Mouse (Mus musculus) forebrain, postnatal 0 days (tissue): ENCODE data around the gene Setdb2. TPM values are rescaled to one million over a fixed set of nuclear protein-coding genes. Genes with fewer than 3 reads are reported as not detected.

Experiments used
- ATAC-seq: fragments of 200-750 bp; cut with Nextera tagmentation; 2 replicates; pipeline ENCODE4 v1.8.0; 2017; ENCODE audit warnings: mild to moderate bottlenecking, moderate library complexity
- DNase-seq: peaks from one replicate; pipeline ENCODE4 v3.0.0-alpha.2; 2015
- H3K27ac ChIP-seq: fragments of 300-500 bp; sonication (generic); 2 replicates; pipeline ENCODE4 v1.5.1; 2014; ENCODE audit warnings: low read depth, mild to moderate bottlenecking, antibody characterized with exemption, low read length, moderate library complexity, mixed read lengths
- H3K27me3 ChIP-seq: fragments of 300-500 bp; sonication (generic); 2 replicates; pipeline ENCODE4 v1.6.1; 2014; ENCODE audit warnings: mild to moderate bottlenecking, low read length, mixed read lengths; ENCODE audit not compliant: insufficient read depth
- H3K36me3 ChIP-seq: fragments of 300-500 bp; sonication (generic); 2 replicates; pipeline ENCODE4 v1.6.1; 2014; ENCODE audit warnings: mild to moderate bottlenecking, moderate library complexity; ENCODE audit not compliant: insufficient read depth
- H3K4me1 ChIP-seq: fragments of 300-500 bp; sonication (generic); 2 replicates; pipeline ENCODE4 v1.6.1; 2014; ENCODE audit warnings: antibody characterized with exemption; ENCODE audit not compliant: insufficient read depth
- H3K4me2 ChIP-seq: fragments of 300-500 bp; sonication (generic); 2 replicates; pipeline ENCODE4 v1.6.1; 2014; ENCODE audit warnings: low read depth, mild to moderate bottlenecking, moderate library complexity
- H3K4me3 ChIP-seq: fragments of 300-500 bp; sonication (generic); 2 replicates; pipeline ENCODE4 v1.5.1; 2014; ENCODE audit warnings: low read depth, low read length, mixed read lengths
- H3K9ac ChIP-seq: fragments of 300-500 bp; sonication (generic); 2 replicates; pipeline ENCODE4 v1.6.1; 2014; ENCODE audit warnings: mild to moderate bottlenecking
- H3K9me3 ChIP-seq: fragments of 300-500 bp; sonication (generic); 2 replicates; pipeline ENCODE4 v1.6.1; 2016; ENCODE audit warnings: low read length
- CTCF ChIP-seq: sonication (generic); IDR thresholded peaks from 2 replicates; pipeline ENCODE4 v1.5.1; 2016; ENCODE audit warnings: antibody characterized with exemption, control low read depth, low read depth
- WGBS: fragments of 180-500 bp; shearing (Covaris S2); extraction: QIAGEN DNeasy Blood & Tissue Kit; methylation state at CpG from one replicate; pipeline ENCODE4 v1.1.7; 2014; 5-methylcytosine and 5-hydroxymethylcytosine counted together
- polyA plus RNA-seq: library from polyadenylated mRNA; unstranded; fragments of >200 nt; fragmentation: Nextera tagmentation; extraction: Ambion mirVana; gene quantifications from 2 replicates; pipeline ENCODE4 v1.2.1, GENCODE M21; 2015
- total RNA-seq: library from RNA; depleted of rRNA; stranded (reverse); fragments of >200 nt; gene quantifications from 2 replicates; pipeline ENCODE4 v1.2.3, GENCODE M21; 2014

The Setdb2 gene
- total and polyA plus RNA-seq, 2 experiments from 2014 or later = 5.2 to 7.9 TPM

GRCm38 (mm10) chr14:59445421-59445820, 4.7 kb upstream of the Setdb2 start:
- no peak overlapping the region for H3K4me2 ChIP-seq
- no peaks in the 10 kb centered on the region for H3K27me3 ChIP-seq
- DNase-seq = no peak
- H3K27ac ChIP-seq = no peak overlapping the region
- no peak overlapping the region for H3K9ac ChIP-seq
- H3K9me3 ChIP-seq = peaks cover 4% of the 10 kb centered on the region; the same call in 1 of the 2 replicates
- no peaks in the 10 kb centered on the region for H3K4me1 ChIP-seq
- no peaks in the 10 kb centered on the region for H3K36me3 ChIP-seq
- TF ChIP-seq CTCF = no peak
- WGBS = 66% methylated on average over 1 of the region's 1 CpGs
- no peak for ATAC-seq
- H3K4me3 ChIP-seq = no peak overlapping the region

- Histone ChIP-seq H3K9ac (peak overlapping the region; percentile 66), H3K4me1 (no peaks in the 10 kb centered on the region), H3K27me3 (no peaks in the 10 kb centered on the region), H3K9me3 (no peaks in the 10 kb centered on the region), H3K4me3 (peak overlapping the region; percentile 88), H3K27ac (no peak overlapping the region), H3K4me2 (peak overlapping the region; percentile 77), H3K36me3 (no peaks in the 10 kb centered on the region)
- ATAC-seq = no peak
- no peak for TF ChIP-seq CTCF
- DNase-seq = no peak
- WGBS = 9% methylated on average over 6 of the region's 6 CpGs
Observed at GRCm38 (mm10) chr14:59441472-59441805, 755 bp upstream of the Setdb2 start.

- no peak for ATAC-seq
- no peaks in the 10 kb centered on the region for H3K27me3 ChIP-seq
- no peaks in the 10 kb centered on the region for H3K36me3 ChIP-seq
- H3K4me2 ChIP-seq = peak overlapping the region; percentile 77
- H3K9ac ChIP-seq = peak overlapping the region; percentile 66
- H3K9me3 ChIP-seq = no peaks in the 10 kb centered on the region
- no peak for DNase-seq
- H3K27ac ChIP-seq = no peak overlapping the region
- H3K4me1 ChIP-seq = no peaks in the 10 kb centered on the region
- 20% methylated on average over 7 of the region's 7 CpGs for WGBS
- H3K4me3 ChIP-seq = peak overlapping the region; percentile 88
- no peak for TF ChIP-seq CTCF
Observed at GRCm38 (mm10) chr14:59440039-59440438, 645 bp downstream of the Setdb2 start.

- H3K27me3 ChIP-seq = no peaks in the 10 kb centered on the region
- no peaks in the 10 kb centered on the region for H3K4me1 ChIP-seq
- H3K27ac ChIP-seq = no peak overlapping the region
- no peaks in the 10 kb centered on the region for H3K9me3 ChIP-seq
- no peak overlapping the region for H3K9ac ChIP-seq
- no peak for TF ChIP-seq CTCF
- WGBS = 91% methylated on average over 2 of the region's 2 CpGs
- H3K4me2 ChIP-seq = no peak overlapping the region
- no peak for DNase-seq
- no peaks in the 10 kb centered on the region for H3K36me3 ChIP-seq
- no peak overlapping the region for H3K4me3 ChIP-seq
- no peak for ATAC-seq
Observed at GRCm38 (mm10) chr14:59438505-59438904, 2.2 kb downstream of the Setdb2 start.

GRCm38 (mm10) chr14:59437398-59437797, 3.3 kb downstream of the Setdb2 start:
- H3K27ac ChIP-seq = no peak overlapping the region
- H3K4me2 ChIP-seq = no peak overlapping the region
- no peak overlapping the region for H3K4me3 ChIP-seq
- H3K36me3 ChIP-seq = no peaks in the 10 kb centered on the region
- H3K9ac ChIP-seq = no peak overlapping the region
- WGBS = 73% methylated on average over 3 of the region's 3 CpGs
- H3K4me1 ChIP-seq = no peaks in the 10 kb centered on the region
- ATAC-seq = no peak
- no peak for TF ChIP-seq CTCF
- H3K27me3 ChIP-seq = no peaks in the 10 kb centered on the region
- no peaks in the 10 kb centered on the region for H3K9me3 ChIP-seq
- no peak for DNase-seq

GRCm38 (mm10) chr14:59435206-59435605, 5.5 kb downstream of the Setdb2 start:
- H3K4me2 ChIP-seq = no peak overlapping the region

GRCm38 (mm10) chr14:59433902-59434301, 6.8 kb downstream of the Setdb2 start:
- no peak overlapping the region for H3K9ac ChIP-seq
- TF ChIP-seq CTCF = no peak
- no peak overlapping the region for H3K4me2 ChIP-seq
- H3K4me1 ChIP-seq = no peaks in the 10 kb centered on the region
- no peaks in the 10 kb centered on the region for H3K36me3 ChIP-seq
- no peaks in the 10 kb centered on the region for H3K9me3 ChIP-seq
- H3K27me3 ChIP-seq = no peaks in the 10 kb centered on the region
- DNase-seq = no peak
- H3K4me3 ChIP-seq = no peak overlapping the region
- no peak overlapping the region for H3K27ac ChIP-seq
- 71% methylated on average over 2 of the region's 2 CpGs for WGBS
- no peak for ATAC-seq

More at GRCm38 (mm10) chr14:59435206-59435605, 5.5 kb downstream of the Setdb2 start:
- H3K27ac ChIP-seq = no peak overlapping the region
- no peaks in the 10 kb centered on the region for H3K36me3 ChIP-seq
- no peak overlapping the region for H3K9ac ChIP-seq
- no peaks in the 10 kb centered on the region for H3K9me3 ChIP-seq
- TF ChIP-seq CTCF = no peak
- H3K27me3 ChIP-seq = no peaks in the 10 kb centered on the region
- H3K4me3 ChIP-seq = no peak overlapping the region
- H3K4me1 ChIP-seq = no peaks in the 10 kb centered on the region
- ATAC-seq (no peak), DNase-seq (no peak)

- H3K9me3 ChIP-seq = no peaks in the 10 kb centered on the region
- H3K9ac ChIP-seq = no peak overlapping the region
- no peak overlapping the region for H3K4me2 ChIP-seq
- ATAC-seq (no peak), DNase-seq (no peak)
- no peaks in the 10 kb centered on the region for H3K27me3 ChIP-seq
- no peaks in the 10 kb centered on the region for H3K4me1 ChIP-seq
- no peak overlapping the region for H3K27ac ChIP-seq
- no peaks in the 10 kb centered on the region for H3K36me3 ChIP-seq
- no peak overlapping the region for H3K4me3 ChIP-seq
- no peak for TF ChIP-seq CTCF
- 91% methylated on average over 1 of the region's 1 CpGs for WGBS
Observed at GRCm38 (mm10) chr14:59430556-59430955, 10.1 kb downstream of the Setdb2 start.
